Mouse (Mus musculus): ENCODE results near the gene Nusap1.
A peak's percentile ranks its signal among the peaks of the same experiment; 100 is the strongest.
"Not testable (repeated sequence)": the region's sequence is repeated elsewhere in the genome, so short reads cannot be mapped to it uniquely, and the experiment has no call there.

Gene Nusap1

GRCm38 (mm10) chr2:119641214-119641912 lies 23.3 kb downstream of the Nusap1 start:
- DNase-seq (ENCODE audit: low read depth, low spot score), result no peak

- no peak for DNase-seq (ENCODE audit: low read depth, low spot score)
Measured at GRCm38 (mm10) chr2:119644254-119644653, 26.2 kb downstream of the Nusap1 start.

GRCm38 (mm10) chr2:119662220-119663182 lies 44.4 kb downstream of the Nusap1 start, which contains the start of gene Ndufaf1:
Gene Ndufaf1, minus strand, starts transcription at chr2:119662827.
- DNase-seq (ENCODE audit: low read depth, low spot score), result peak; percentile 95

- not testable (repeated sequence) for DNase-seq (ENCODE audit: low read depth, low spot score)
Measured at GRCm38 (mm10) chr2:119665744-119666143, 47.6 kb downstream of the Nusap1 start.

- DNase-seq (ENCODE audit: low read depth, low spot score), result peak; percentile 43
Measured at GRCm38 (mm10) chr2:119669010-119669409, 50.9 kb downstream of the Nusap1 start.

- peak; percentile 84 for DNase-seq (ENCODE audit: low read depth, low spot score)
Measured at GRCm38 (mm10) chr2:119674525-119675214, 56.6 kb downstream of the Nusap1 start, which contains the start of gene Rtf1. Gene Rtf1, plus strand, starts transcription at chr2:119675068.

GRCm38 (mm10) chr2:119675215-119675784 lies 57.2 kb downstream of the Nusap1 start:
- peak; percentile 69 for DNase-seq (ENCODE audit: low read depth, low spot score)

GRCm38 (mm10) chr2:119675831-119676230 lies 57.7 kb downstream of the Nusap1 start:
- no peak for DNase-seq (ENCODE audit: low read depth, low spot score)

GRCm38 (mm10) chr2:119683706-119684105 lies 65.6 kb downstream of the Nusap1 start:
- no peak for DNase-seq (ENCODE audit: low read depth, low spot score)

GRCm38 (mm10) chr2:119692003-119692701 lies 74.1 kb downstream of the Nusap1 start:
- DNase-seq (ENCODE audit: low read depth, low spot score), result peak; percentile 59

GRCm38 (mm10) chr2:119694826-119695225 lies 76.7 kb downstream of the Nusap1 start:
- no peak for DNase-seq (ENCODE audit: low read depth, low spot score)

GRCm38 (mm10) chr2:119696111-119696510 lies 78.0 kb downstream of the Nusap1 start:
- no peak for DNase-seq (ENCODE audit: low read depth, low spot score)

- no peak for DNase-seq (ENCODE audit: low read depth, low spot score)
Measured at GRCm38 (mm10) chr2:119698472-119698871, 80.4 kb downstream of the Nusap1 start.

GRCm38 (mm10) chr2:119699962-119700361 lies 81.9 kb downstream of the Nusap1 start:
- no peak for DNase-seq (ENCODE audit: low read depth, low spot score)
